Mouse (Mus musculus) E14TG2a.4 (cell line): ENCODE results near the gene Oas1f.

Experiments used
- CTCF ChIP-seq: conservative IDR thresholded peaks from 2 replicates; pipeline ENCODE4 v1.5.1; 2014; ENCODE audit warnings: low read length
- NANOG ChIP-seq: IDR thresholded peaks from 2 replicates; pipeline ENCODE4 v1.6.1; 2014; ENCODE audit warnings: borderline replicate concordance, low read length, mixed read lengths
- POU5F1 ChIP-seq: IDR thresholded peaks from 2 replicates; pipeline ENCODE4 v1.6.1; 2014; ENCODE audit warnings: low read length, borderline replicate concordance

- TF ChIP-seq CTCF = no peak
- TF ChIP-seq POU5F1 = no peak
- no peak for TF ChIP-seq NANOG
Observed at GRCm38 (mm10) chr5:120809171-120809570, 38.0 kb upstream of the Oas1f start.
